Mouse (Mus musculus): Measurements from ENCODE around the gene Osbp2. TPM values are rescaled to one million over a fixed set of nuclear protein-coding genes. Genes with fewer than 3 reads are reported as not detected.

Osbp2 gene
- polyA plus RNA-seq, 1 experiment from 2014 or later: 1.6 TPM

- Histone ChIP-seq H3K27ac (ENCODE audit: low read length) (no peak overlapping the region), H3K9me3 (replicated peaks; ENCODE audit: control insufficient read depth, low read length) (no peaks in the 10 kb centered on the region), H3K4me2 (ENCODE audit: low read depth, low read length) (no peak overlapping the region), H3K36me3 (ENCODE audit: control insufficient read depth, insufficient read depth) (no peaks in the 10 kb centered on the region), H3K4me3 (ENCODE audit: low read length) (no peak overlapping the region), H3K4me1 (ENCODE audit: control insufficient read depth, insufficient read depth, low read length) (peaks cover 7% of the 10 kb centered on the region), H3K27me3 (ENCODE audit: control insufficient read depth, insufficient read depth, low read length) (peaks cover 46% of the 10 kb centered on the region), H3K9ac (ENCODE audit: low read length) (no peak overlapping the region)
- no peak for ATAC-seq (replicated peaks; ENCODE audit: extremely low read depth, insufficient read depth, low FRiP score)
- WGBS: 48% methylated on average over 4 of the region's 4 CpGs
These were observed 99.4 kb downstream of the Osbp2 start for GRCm38 (mm10) chr11:3764352-3764751.

GRCm38 (mm10) chr11:3761775-3762501 lies 101.8 kb downstream of the Osbp2 start:
- H3K4me3 ChIP-seq (ENCODE audit: low read length): peak overlapping the region; percentile 60
- H3K4me2 ChIP-seq (ENCODE audit: low read depth, low read length): peak overlapping the region; percentile 93
- no peaks in the 10 kb centered on the region for H3K9me3 ChIP-seq (replicated peaks; ENCODE audit: control insufficient read depth, low read length)
- peaks cover 7% of the 10 kb centered on the region for H3K4me1 ChIP-seq (ENCODE audit: control insufficient read depth, insufficient read depth, low read length)
- no peak for ATAC-seq (replicated peaks; ENCODE audit: extremely low read depth, insufficient read depth, low FRiP score)
- H3K27me3 ChIP-seq (ENCODE audit: control insufficient read depth, insufficient read depth, low read length): peaks cover 43% of the 10 kb centered on the region
- peak overlapping the region; percentile 63 for H3K9ac ChIP-seq (ENCODE audit: low read length)
- H3K36me3 ChIP-seq (ENCODE audit: control insufficient read depth, insufficient read depth): no peaks in the 10 kb centered on the region
- H3K27ac ChIP-seq (ENCODE audit: low read length): no peak overlapping the region
- under 1% methylated on average over 73 of the region's 90 CpGs for WGBS

- ATAC-seq (replicated peaks; ENCODE audit: extremely low read depth, insufficient read depth, low FRiP score): no peak
- Histone ChIP-seq H3K27me3 (ENCODE audit: control insufficient read depth, insufficient read depth, low read length) (peaks cover 43% of the 10 kb centered on the region), H3K4me1 (ENCODE audit: control insufficient read depth, insufficient read depth, low read length) (peaks cover 7% of the 10 kb centered on the region), H3K36me3 (ENCODE audit: control insufficient read depth, insufficient read depth) (no peaks in the 10 kb centered on the region), H3K27ac (ENCODE audit: low read length) (no peak overlapping the region), H3K9ac (ENCODE audit: low read length) (peak overlapping the region; percentile 63; the same call in 1 of the 2 replicates), H3K4me3 (ENCODE audit: low read length) (peak overlapping the region; percentile 60), H3K9me3 (replicated peaks; ENCODE audit: control insufficient read depth, low read length) (no peaks in the 10 kb centered on the region), H3K4me2 (ENCODE audit: low read depth, low read length) (peak overlapping the region; percentile 93)
- 19% methylated on average over 11 of the region's 11 CpGs for WGBS
These were observed 102.4 kb downstream of the Osbp2 start for GRCm38 (mm10) chr11:3761339-3761738.

- H3K4me3 ChIP-seq (ENCODE audit: low read length): no peak overlapping the region
- peaks cover 7% of the 10 kb centered on the region for H3K4me1 ChIP-seq (ENCODE audit: control insufficient read depth, insufficient read depth, low read length)
- 62% methylated on average over 5 of the region's 5 CpGs for WGBS
- H3K27ac ChIP-seq (ENCODE audit: low read length): no peak overlapping the region
- H3K9ac ChIP-seq (ENCODE audit: low read length): no peak overlapping the region
- H3K9me3 ChIP-seq (replicated peaks; ENCODE audit: control insufficient read depth, low read length): no peaks in the 10 kb centered on the region
- H3K27me3 ChIP-seq (ENCODE audit: control insufficient read depth, insufficient read depth, low read length): peaks cover 43% of the 10 kb centered on the region
- no peaks in the 10 kb centered on the region for H3K36me3 ChIP-seq (ENCODE audit: control insufficient read depth, insufficient read depth)
- H3K4me2 ChIP-seq (ENCODE audit: low read depth, low read length): no peak overlapping the region
- no peak for ATAC-seq (replicated peaks; ENCODE audit: extremely low read depth, insufficient read depth, low FRiP score)
These were observed 104.3 kb downstream of the Osbp2 start for GRCm38 (mm10) chr11:3759433-3759832.

GRCm38 (mm10) chr11:3755341-3755740 lies 108.4 kb downstream of the Osbp2 start:
- Histone ChIP-seq H3K4me2 (ENCODE audit: low read depth, low read length) (no peak overlapping the region), H3K9ac (ENCODE audit: low read length) (no peak overlapping the region), H3K27ac (ENCODE audit: low read length) (no peak overlapping the region), H3K4me3 (ENCODE audit: low read length) (no peak overlapping the region), H3K36me3 (ENCODE audit: control insufficient read depth, insufficient read depth) (no peaks in the 10 kb centered on the region), H3K4me1 (ENCODE audit: control insufficient read depth, insufficient read depth, low read length) (no peaks in the 10 kb centered on the region), H3K9me3 (replicated peaks; ENCODE audit: control insufficient read depth, low read length) (no peaks in the 10 kb centered on the region), H3K27me3 (ENCODE audit: control insufficient read depth, insufficient read depth, low read length) (peaks cover 8% of the 10 kb centered on the region)
- WGBS: 53% methylated on average over 4 of the region's 4 CpGs
- no peak for ATAC-seq (replicated peaks; ENCODE audit: extremely low read depth, insufficient read depth, low FRiP score)

- 55% methylated on average over 7 of the region's 7 CpGs for WGBS
- H3K27ac ChIP-seq (ENCODE audit: low read length): no peak overlapping the region
- H3K36me3 ChIP-seq (ENCODE audit: control insufficient read depth, insufficient read depth): no peaks in the 10 kb centered on the region
- H3K27me3 ChIP-seq (ENCODE audit: control insufficient read depth, insufficient read depth, low read length): peaks cover 3% of the 10 kb centered on the region
- no peak overlapping the region for H3K4me2 ChIP-seq (ENCODE audit: low read depth, low read length)
- H3K4me3 ChIP-seq (ENCODE audit: low read length): no peak overlapping the region
- ATAC-seq (replicated peaks; ENCODE audit: extremely low read depth, insufficient read depth, low FRiP score): no peak
- H3K9me3 ChIP-seq (replicated peaks; ENCODE audit: control insufficient read depth, low read length): no peaks in the 10 kb centered on the region
- no peaks in the 10 kb centered on the region for H3K4me1 ChIP-seq (ENCODE audit: control insufficient read depth, insufficient read depth, low read length)
- H3K9ac ChIP-seq (ENCODE audit: low read length): no peak overlapping the region
These were observed 109.0 kb downstream of the Osbp2 start for GRCm38 (mm10) chr11:3754685-3755084.

- H3K9ac ChIP-seq (ENCODE audit: low read length): no peak overlapping the region
- WGBS: 51% methylated on average over 9 of the region's 9 CpGs
- no peaks in the 10 kb centered on the region for H3K36me3 ChIP-seq (ENCODE audit: control insufficient read depth, insufficient read depth)
- H3K4me1 ChIP-seq (ENCODE audit: control insufficient read depth, insufficient read depth, low read length): no peaks in the 10 kb centered on the region
- no peak overlapping the region for H3K4me2 ChIP-seq (ENCODE audit: low read depth, low read length)
- H3K27ac ChIP-seq (ENCODE audit: low read length): no peak overlapping the region
- no peak for ATAC-seq (replicated peaks; ENCODE audit: extremely low read depth, insufficient read depth, low FRiP score)
- H3K4me3 ChIP-seq (ENCODE audit: low read length): no peak overlapping the region
- no peaks in the 10 kb centered on the region; the same call in 1 of the 2 replicates for H3K27me3 ChIP-seq (ENCODE audit: control insufficient read depth, insufficient read depth, low read length)
- H3K9me3 ChIP-seq (replicated peaks; ENCODE audit: control insufficient read depth, low read length): no peaks in the 10 kb centered on the region
These were observed 109.8 kb downstream of the Osbp2 start for GRCm38 (mm10) chr11:3753897-3754296.

- 60% methylated on average over 3 of the region's 3 CpGs for WGBS
These were observed 110.9 kb downstream of the Osbp2 start for GRCm38 (mm10) chr11:3752766-3753165.

GRCm38 (mm10) chr11:3749831-3750230 lies 113.9 kb downstream of the Osbp2 start:
- H3K4me1 ChIP-seq (ENCODE audit: control insufficient read depth, insufficient read depth, low read length): no peaks in the 10 kb centered on the region
- ATAC-seq (replicated peaks; ENCODE audit: extremely low read depth, insufficient read depth, low FRiP score): no peak
- no peaks in the 10 kb centered on the region for H3K9me3 ChIP-seq (replicated peaks; ENCODE audit: control insufficient read depth, low read length)
- H3K27ac ChIP-seq (ENCODE audit: low read length): no peak overlapping the region
- 20% methylated on average over 7 of the region's 7 CpGs for WGBS
- peaks cover 5% of the 10 kb centered on the region; the same call in 1 of the 2 replicates for H3K27me3 ChIP-seq (ENCODE audit: control insufficient read depth, insufficient read depth, low read length)
- H3K36me3 ChIP-seq (ENCODE audit: control insufficient read depth, insufficient read depth): no peaks in the 10 kb centered on the region
- no peak overlapping the region for H3K4me3 ChIP-seq (ENCODE audit: low read length)
- no peak overlapping the region for H3K4me2 ChIP-seq (ENCODE audit: low read depth, low read length)
- H3K9ac ChIP-seq (ENCODE audit: low read length): no peak overlapping the region

More at GRCm38 (mm10) chr11:3752766-3753165, 110.9 kb downstream of the Osbp2 start:
- Histone ChIP-seq H3K4me2 (ENCODE audit: low read depth, low read length) (no peak overlapping the region), H3K27me3 (ENCODE audit: control insufficient read depth, insufficient read depth, low read length) (no peaks in the 10 kb centered on the region; the same call in 1 of the 2 replicates), H3K4me3 (ENCODE audit: low read length) (no peak overlapping the region), H3K9me3 (replicated peaks; ENCODE audit: control insufficient read depth, low read length) (no peaks in the 10 kb centered on the region), H3K9ac (ENCODE audit: low read length) (no peak overlapping the region), H3K4me1 (ENCODE audit: control insufficient read depth, insufficient read depth, low read length) (no peaks in the 10 kb centered on the region), H3K36me3 (ENCODE audit: control insufficient read depth, insufficient read depth) (no peaks in the 10 kb centered on the region), H3K27ac (ENCODE audit: low read length) (no peak overlapping the region)
- no peak for ATAC-seq (replicated peaks; ENCODE audit: extremely low read depth, insufficient read depth, low FRiP score)
